Mouse (Mus musculus): ENCODE measurements around the gene Grip1.

GRCm38 (mm10) chr10:119447392-119447914 lies 6.2 kb upstream of the Grip1 start:
- TF ChIP-seq POLR2A (IDR thresholded peaks at IDR 0.05; ENCODE audit: low read depth, low read length) = no peak
- TF ChIP-seq CTCF (IDR thresholded peaks at IDR 0.05; ENCODE audit: borderline replicate concordance, insufficient read depth, low read length) = no peak
